Mouse (Mus musculus) ovary, adult 18-20 months (tissue): ENCODE results near the gene Fam72a.

Source experiments
- DNase-seq: peaks from one replicate; pipeline ENCODE4 v3.0.0; 2022; ENCODE audit warnings: low spot score, mixed read lengths

The Fam72a gene

DNA sequence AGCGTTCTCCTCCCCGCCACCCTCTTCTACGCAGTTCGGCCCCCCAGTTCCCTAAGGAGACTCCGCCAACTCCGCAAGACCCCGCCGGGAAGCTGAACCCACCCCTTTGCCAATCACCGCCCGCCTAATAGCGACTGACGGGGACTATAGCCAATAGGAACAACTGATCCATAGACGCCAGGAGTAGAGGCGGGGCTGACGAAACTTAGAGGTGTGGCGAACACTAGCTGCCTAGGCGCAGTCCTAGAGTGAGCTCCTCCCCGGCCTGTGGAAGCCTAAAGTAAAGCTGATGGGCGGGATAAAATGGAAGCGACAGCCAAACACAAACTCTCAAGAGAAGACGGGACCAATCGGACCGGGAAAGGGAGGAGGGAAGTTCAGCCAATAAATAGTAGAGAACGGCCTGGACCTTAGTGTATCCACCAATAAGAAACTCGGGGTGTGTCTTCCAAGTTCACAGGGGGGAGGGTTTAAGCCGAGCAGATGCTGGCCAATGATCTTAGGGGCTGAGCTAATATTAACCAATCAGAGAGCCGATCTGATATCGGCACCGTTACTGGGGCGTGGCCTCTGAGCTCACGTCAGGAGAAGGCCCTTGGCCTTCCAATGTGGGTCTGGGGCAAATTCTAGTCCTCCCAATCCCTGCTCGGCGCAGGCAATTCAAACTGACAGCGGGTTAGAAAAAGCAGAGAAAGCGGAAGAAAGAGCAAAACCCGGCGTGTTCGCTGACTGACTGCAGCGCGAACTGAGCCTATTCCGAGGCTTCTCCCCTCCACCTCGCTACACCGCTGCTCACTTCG lies at the start of gene Fam72a, which contains the start of gene Srgap2:
Fam72a (plus strand) TSS at position 623 of the 800 bp plus-strand sequence.
Srgap2 (minus strand) TSS at position 72 of the 800 bp plus-strand sequence.
- peak; percentile 98 for DNase-seq

DNA sequence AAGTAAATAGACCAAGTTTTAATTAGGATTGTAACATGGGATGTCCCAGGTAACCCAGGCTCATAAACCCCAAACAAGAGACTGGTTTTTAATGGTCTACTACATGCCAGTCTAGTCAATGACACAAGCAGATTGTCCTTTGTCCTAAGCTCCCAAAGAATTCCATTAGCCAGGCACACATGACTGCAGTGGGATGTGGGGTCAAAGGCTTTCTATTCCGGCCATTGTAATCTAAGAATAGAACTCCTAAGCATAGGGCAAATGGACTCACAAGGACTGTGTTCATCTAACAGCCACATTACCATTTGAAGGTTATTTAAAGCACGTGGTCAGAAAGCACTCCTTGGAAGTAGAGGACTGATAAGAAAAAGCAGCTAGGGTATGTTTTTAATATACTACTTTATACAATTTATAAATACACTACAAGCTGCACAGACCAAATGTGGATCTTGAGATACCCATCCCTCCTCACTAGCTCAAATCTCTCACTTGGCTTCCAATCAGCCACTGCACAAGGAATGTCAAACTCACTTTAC lies 48.9 kb upstream of the Fam72a start:
- no peak for DNase-seq

DNA sequence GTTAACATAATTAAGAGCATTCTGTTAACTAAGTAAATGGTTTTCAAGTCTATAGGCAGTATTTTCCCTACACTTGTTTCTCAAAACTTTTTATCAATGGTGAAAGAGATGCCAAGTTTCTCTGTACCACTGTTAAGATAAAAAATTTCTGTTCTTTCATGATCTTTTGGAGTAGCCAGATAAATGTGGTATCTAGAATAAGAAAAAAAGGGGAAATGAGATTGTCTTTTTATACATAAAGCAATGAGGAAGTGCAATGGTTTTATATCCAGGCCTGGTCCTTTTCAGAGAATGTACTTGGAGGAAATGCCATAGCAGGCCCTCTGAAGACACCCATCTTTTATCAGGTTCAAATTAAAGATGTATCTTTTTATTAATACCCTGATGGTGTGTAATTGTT lies 46.3 kb upstream of the Fam72a start:
- DNase-seq, result no peak

- no peak for DNase-seq
Observed at GRCm38 (mm10) chr1:131482242-131482641, 45.5 kb upstream of the Fam72a start.

DNA sequence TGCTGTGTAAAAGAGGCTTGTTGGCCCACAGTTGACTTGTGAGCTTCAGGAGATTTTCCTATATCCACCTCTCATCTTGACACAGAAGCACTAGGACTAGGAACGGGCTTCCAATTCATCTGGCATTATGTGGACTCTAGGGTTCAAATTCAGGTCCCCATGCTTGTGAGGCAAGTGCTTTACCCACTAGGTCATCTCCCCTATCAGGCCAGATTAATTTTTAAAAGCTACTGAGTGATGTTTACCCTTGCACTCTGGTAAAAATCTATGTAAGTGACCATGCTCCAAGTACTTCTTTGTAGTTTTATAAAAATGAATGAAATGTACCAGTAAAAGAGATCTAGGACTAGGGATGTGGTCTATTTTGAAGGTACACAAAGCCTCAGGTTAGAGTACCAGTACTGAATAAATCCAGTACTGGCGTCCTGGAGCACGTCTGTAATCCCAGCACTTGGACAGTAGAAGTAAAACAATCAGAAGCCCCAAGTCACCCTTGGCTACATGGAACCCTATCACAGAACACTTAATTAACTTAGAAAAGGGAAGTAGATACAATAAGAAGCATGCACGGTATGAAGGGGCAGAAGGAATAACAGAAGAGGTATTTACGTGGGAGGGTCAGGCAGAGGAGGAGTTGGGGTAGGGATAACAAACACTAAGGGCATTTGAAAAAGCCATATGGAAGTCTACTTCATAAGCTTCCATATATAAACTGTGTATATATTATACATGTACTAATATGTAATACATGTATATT lies 41.4 kb upstream of the Fam72a start:
- no peak for DNase-seq

DNA sequence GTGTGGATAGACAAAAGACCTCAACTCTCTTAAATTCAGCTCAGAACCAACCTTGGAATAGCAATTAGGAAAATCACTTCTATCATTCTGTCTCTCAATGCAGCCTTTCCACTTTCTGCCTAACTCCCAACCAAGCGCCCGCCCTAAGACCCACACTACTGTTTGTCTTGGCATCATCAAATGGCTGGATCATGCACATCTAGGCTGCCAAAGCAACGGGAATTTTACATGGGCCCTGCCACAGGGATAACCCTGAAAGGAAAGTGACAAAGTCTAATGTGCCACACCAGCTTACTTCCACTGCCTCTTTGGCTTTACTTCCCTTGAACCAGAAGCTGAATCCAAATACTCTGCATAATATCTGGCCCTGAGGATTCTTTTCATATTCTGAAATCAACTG lies 38.4 kb upstream of the Fam72a start:
- DNase-seq, result no peak

DNA sequence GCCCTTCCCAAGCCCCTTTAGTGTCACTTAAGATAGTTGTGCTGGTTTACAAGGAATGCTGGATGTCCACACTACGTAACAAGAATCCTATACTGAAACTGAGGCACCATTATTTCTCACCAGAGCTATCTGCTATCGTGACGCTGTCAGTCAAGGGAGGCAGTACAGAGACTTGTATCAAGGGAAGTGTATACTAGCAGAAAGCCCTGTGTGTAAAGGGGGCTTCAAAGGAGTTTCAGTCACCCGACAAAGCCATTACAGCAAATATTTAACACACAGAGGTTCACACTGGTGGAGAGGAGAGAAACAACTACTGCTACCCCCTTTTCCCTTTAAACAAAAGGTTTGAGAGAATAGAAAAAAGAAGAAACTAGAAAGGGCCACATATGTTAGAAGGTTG lies 36.1 kb upstream of the Fam72a start:
- DNase-seq, result no peak

GRCm38 (mm10) chr1:131492360-131492759 lies 35.3 kb upstream of the Fam72a start:
- no peak for DNase-seq

DNA sequence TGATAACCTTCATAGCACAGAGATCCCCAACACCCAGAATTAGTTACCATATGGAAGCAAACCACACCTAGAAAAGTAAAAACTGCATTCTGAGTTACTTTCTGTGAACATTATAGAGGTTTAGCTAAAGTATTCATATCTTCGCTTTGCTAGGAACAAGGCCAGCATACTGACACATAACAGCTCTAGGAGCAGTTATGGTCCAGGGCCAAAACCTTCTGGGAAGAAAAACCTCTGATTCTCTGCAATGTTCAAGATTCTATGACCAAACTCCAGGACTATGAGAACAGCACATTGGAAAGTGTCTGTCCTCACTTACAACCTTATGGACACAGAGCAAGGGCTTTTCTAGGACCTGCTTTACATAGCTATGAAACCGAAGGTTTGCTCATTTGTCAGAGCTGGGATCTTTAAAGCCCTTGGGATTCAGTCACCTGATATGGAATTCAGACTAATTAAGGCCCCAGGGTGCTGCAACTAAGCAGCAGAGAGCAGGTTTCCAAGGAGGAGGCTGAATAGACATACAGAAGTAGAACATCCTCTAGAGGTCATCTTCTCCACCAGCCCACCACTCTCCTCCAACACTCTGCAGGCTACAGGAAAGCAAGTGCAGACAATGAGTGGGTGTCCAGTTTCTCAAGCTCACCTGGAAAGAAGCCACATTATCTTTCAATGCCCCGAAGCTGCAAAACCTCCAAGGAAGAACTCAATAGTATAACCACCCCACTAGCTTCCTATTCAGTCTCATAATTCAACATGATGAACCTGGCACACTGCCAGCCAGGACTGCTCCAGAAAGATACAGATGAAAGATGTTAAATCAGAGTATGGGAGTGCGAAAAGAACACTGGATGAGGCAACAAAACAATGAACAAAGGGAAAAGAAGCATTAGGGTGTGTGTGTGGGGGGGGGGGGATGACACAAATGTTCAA lies 33.5 kb upstream of the Fam72a start:
- no peak for DNase-seq

DNA sequence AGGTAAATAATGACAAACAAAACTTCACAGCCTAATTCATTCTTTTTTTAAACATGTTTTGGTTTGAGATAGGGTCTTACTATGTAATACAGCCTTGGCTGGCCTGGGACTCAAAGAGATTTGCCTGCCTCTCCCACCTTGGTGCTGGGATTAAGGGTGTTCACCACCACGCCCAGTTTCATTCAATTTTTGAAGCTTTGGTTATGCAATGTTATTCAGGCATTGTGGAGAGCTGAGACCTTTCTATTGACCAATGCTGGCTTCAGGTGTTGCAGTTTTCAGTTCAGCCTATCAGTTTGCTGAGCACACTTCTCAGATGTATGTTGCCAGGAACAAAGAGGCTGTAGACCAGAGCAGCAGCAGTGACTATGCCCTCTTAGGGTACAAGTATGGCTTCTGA lies 29.5 kb upstream of the Fam72a start:
- DNase-seq, result no peak

- DNase-seq, result no peak
Observed at GRCm38 (mm10) chr1:131501681-131502080, 26.0 kb upstream of the Fam72a start.

DNA sequence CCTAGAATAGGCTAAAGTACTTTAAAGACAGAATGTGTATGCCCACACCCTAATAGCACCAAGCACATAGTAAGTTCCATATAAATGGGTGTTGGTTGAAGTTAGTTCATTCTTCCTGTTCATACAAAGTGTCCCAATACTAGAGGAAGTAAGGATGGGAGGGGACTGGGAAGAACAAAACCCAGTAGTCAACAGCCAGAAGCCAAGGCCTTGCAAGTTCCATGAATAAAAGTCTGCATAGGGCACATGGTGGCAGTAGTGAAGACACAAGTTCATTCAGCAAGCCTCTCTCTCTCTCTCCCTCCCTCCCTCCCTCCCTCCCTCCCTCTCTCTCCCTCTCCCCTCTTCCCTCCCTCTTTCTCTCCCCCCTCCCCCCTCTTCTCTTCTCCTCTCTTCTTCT lies 16.6 kb upstream of the Fam72a start:
- DNase-seq, result no peak

GRCm38 (mm10) chr1:131511661-131512500 lies 15.8 kb upstream of the Fam72a start:
- DNase-seq, result no peak

- DNase-seq, result no peak
Observed at GRCm38 (mm10) chr1:131513136-131513535, 14.6 kb upstream of the Fam72a start.

- DNase-seq, result no peak
Observed at GRCm38 (mm10) chr1:131514197-131514596, 13.5 kb upstream of the Fam72a start.

GRCm38 (mm10) chr1:131516588-131516987 lies 11.1 kb upstream of the Fam72a start:
- DNase-seq, result no peak

DNA sequence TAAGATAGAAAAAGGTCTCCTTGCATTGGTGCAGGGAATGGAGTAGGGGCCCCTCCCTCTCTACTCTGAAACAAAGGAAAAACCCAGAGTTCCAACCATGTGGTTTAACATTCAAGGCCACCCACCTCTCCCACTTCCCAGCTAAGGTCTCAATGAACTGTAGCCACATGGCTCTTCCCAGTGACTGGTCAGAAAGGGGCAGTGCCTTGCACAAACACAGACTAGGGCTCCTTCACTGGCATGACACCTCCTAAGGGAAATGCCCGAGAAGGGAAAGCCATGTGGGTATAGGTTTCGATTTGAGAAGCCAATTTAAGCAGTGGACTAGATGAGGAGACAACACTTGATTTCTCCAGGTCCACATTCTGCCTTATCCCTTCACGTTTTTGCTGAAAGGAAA lies 3.9 kb upstream of the Fam72a start:
- DNase-seq, result no peak

DNA sequence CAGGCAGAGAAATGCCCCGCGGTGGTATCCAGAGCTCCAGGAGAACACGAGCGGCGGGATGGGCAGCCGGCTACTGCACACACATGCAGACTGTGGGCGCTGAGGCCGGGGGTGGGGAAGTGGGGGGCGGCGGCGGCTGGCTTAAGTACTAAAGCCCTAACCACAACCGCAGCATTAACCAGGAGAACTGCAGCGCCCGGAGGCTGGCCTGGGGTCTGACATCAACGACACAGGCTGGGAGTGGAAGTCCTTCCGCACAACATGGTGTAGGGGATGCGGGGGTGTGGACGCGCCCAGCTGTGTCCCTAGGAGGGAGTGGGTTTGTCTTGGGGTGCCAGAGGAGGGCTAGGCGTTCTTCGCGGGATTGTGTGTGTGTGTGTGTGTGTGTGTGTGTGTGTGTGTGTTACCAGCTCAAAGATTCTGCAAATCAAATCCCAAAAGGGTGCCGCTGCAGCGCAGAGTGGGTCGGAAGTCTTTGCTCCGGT lies 2.6 kb upstream of the Fam72a start:
- peak; percentile 11 for DNase-seq

- no peak for DNase-seq
Observed at GRCm38 (mm10) chr1:131525586-131526271, 2.0 kb upstream of the Fam72a start.
